Mouse (Mus musculus): ENCODE data around the gene Cdx2. TPM values are rescaled to one million over a fixed set of nuclear protein-coding genes. Genes with fewer than 3 reads are reported as not detected.

Gene Cdx2
- 2.8 and 5.4 TPM in 2 replicates for total RNA-seq (2012; rRNA removed)

DNA sequence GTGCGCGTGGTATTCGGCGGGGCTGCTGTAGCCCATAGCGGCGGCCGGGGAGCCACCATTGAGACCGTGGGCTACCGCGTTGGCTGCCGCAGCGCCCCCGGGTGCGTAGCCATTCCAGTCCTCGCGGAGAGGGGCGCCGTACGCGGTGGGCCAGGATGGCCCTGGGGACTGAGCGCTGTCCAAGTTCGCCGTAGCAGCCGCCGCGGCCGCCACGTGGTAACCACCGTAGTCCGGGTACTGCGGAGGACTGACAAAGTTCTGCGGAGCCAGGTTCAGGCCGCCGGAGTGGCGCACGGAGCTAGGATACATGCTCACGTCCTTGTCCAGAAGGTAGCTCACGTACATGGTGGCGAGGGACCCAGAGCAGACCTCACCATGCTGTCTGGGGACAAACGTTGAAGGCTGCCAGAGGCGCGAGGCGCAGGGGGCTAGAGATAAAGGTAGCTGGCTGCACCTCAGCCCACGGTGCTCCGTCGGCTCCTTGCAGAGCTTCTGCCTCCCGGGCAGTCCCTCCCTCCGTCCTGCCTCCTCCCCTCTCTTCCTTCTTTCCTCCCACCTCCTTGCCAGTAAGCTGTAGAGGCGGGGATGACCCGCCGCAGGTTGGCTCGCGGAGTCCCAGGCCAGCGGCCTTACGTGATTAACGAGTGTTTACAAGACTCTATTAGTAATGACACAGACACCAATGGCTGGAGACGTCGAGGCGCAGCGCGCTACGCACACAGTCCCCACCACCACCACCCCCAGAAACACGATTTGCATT, at the start of gene Cdx2:
Cdx2 (minus strand) TSS at position 633 of the 760 bp plus-strand sequence.
- Histone ChIP-seq H3K36me3 (ENCODE audit: control insufficient read depth, insufficient read depth, low read length, poor library complexity, severe bottlenecking) (no peaks in the 10 kb centered on the region), H3K9ac (ENCODE audit: insufficient read depth, low read depth, low read length, poor library complexity, severe bottlenecking) (peak within 1 kb of the TSS; percentile 25; the same call in 1 of the 2 replicates), H3K4me3 (ENCODE audit: insufficient read depth in 1 of 2, low read depth in 1 of 2, low read length in 2 of 2, poor library complexity in 1 of 2, severe bottlenecking in 1 of 2) (peak within 1 kb of the TSS; percentile 45), H3K27ac (ENCODE audit: insufficient read depth, low read depth, low read length, poor library complexity, severe bottlenecking) (no peak within 1 kb of the TSS), H3K9me3 (ENCODE audit: control insufficient read depth, insufficient read depth, low read depth, low read length) (no peaks in the 10 kb centered on the region), H3K4me1 (ENCODE audit: control insufficient read depth in 2 of 2, insufficient read depth in 2 of 2, low read length in 2 of 2, poor library complexity in 1 of 2) (peaks cover 0 to 5% of the 10 kb centered on the region in 2 experiments; a peak in 1 of 4 replicates)
- DNase-seq (ENCODE audit: low read depth, low spot score): no peak
- no peak for TF ChIP-seq CHD2 (IDR thresholded peaks at IDR 0.05; ENCODE audit: low read depth, low read length)
- no peak for TF ChIP-seq HCFC1 (IDR thresholded peaks at IDR 0.05; ENCODE audit: borderline replicate concordance, insufficient read depth, low read length)
- no peak for TF ChIP-seq ZC3H11A (IDR thresholded peaks at IDR 0.05; ENCODE audit: borderline replicate concordance, low read depth, low read length)
- no peak for TF ChIP-seq MAFK (IDR thresholded peaks at IDR 0.05; ENCODE audit: insufficient read depth, low read depth, low read length)
- TF ChIP-seq ZNF384 (IDR thresholded peaks at IDR 0.05; ENCODE audit: low read depth, low read length): no peak
- in situ Hi-C loops (cut with MboI; ENCODE audit: low sequenced_read_pairs in 2 of 2, unreplicated experiment in 2 of 2): loop anchor here in 1 of 2 experiments (5.0 to 10.0 kb wide), 2 partner anchors 35 to 112 kb away; no protein-coding TSS in a partner anchor

DNA sequence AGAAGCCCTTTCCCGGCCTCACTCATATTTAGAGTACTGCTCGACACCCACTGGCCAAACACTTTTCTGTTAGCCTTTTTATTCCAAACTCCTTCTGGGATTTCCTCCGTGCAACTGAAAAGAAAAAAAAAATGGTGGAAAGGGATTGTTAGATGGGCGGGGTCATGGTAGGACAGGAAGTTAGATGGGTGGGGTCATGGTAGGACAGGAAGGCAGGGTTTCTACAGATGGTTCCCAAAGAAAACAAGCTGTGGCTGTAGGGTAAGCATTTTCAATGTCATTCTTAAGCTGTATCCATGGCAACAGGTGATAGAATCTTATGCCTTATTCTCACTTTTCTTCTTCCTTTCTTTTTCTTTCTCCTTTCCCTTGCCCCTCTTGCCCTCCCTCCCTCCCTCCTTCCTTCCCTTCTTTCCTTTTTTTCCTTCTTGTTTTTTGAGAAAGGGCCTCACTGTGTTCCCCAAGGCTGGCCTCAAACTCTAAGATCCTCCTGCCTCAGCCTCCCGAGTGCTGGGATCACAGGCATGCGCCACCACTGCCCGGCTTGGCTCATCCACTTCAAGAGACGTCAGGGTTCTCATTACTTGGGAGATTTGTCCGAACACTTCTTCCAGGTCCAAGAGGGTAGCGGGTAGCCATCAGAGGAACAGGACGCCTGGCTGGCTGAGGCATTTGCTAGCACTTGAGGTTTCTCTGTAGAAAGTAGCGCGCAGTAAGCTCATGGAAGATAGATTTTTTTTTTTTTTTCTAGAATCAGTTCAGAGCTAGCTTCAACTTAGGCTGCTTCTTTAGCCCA, 49.4 kb upstream of the Cdx2 start:
- TF ChIP-seq ZC3H11A (IDR thresholded peaks at IDR 0.05; ENCODE audit: borderline replicate concordance, low read depth, low read length) (no peak), MAFK (IDR thresholded peaks at IDR 0.05; ENCODE audit: insufficient read depth, low read depth, low read length) (no peak), CHD2 (IDR thresholded peaks at IDR 0.05; ENCODE audit: low read depth, low read length) (no peak), ZNF384 (IDR thresholded peaks at IDR 0.05; ENCODE audit: low read depth, low read length) (no peak), HCFC1 (IDR thresholded peaks at IDR 0.05; ENCODE audit: borderline replicate concordance, insufficient read depth, low read length) (no peak)
- no peaks in the 10 kb centered on the region for H3K36me3 ChIP-seq (ENCODE audit: control insufficient read depth, insufficient read depth, low read length, poor library complexity, severe bottlenecking)
- no peaks in the 10 kb centered on the region for H3K9me3 ChIP-seq (ENCODE audit: control insufficient read depth, insufficient read depth, low read depth, low read length)
- H3K4me1 ChIP-seq (ENCODE audit: control insufficient read depth in 2 of 2, insufficient read depth in 2 of 2, low read length in 2 of 2, poor library complexity in 1 of 2): peaks cover 0 to 4% of the 10 kb centered on the region in 2 experiments; a peak in 2 of 4 replicates
- no peak overlapping the region for H3K9ac ChIP-seq (ENCODE audit: insufficient read depth, low read depth, low read length, poor library complexity, severe bottlenecking)
- H3K4me3 ChIP-seq (ENCODE audit: insufficient read depth in 1 of 2, low read depth in 1 of 2, low read length in 2 of 2, poor library complexity in 1 of 2, severe bottlenecking in 1 of 2): no peak overlapping the region
- H3K27ac ChIP-seq (ENCODE audit: insufficient read depth, low read depth, low read length, poor library complexity, severe bottlenecking): no peak overlapping the region
- in situ Hi-C loops (cut with MboI; ENCODE audit: low sequenced_read_pairs in 2 of 2, unreplicated experiment in 2 of 2): no loop called here
- no peak for DNase-seq (ENCODE audit: low read depth, low spot score)

DNA sequence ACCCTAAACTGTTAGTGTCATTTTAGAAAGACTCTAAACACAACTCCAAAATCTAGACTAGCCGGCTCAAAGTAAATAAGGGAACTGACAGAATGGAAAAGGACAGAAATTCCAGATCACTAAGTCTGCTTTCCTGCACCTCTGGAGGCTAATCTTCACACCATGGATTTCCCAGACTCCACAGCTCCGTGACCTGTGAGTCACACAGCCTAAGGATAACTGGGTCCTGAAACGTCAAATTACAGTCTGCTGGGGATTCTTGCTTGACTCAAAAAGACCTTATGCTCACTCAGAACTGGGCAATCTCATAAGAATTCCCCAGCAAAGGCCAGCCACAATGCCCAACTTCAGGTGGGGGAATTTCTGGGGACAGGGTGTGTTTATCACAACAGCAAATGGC, 48.7 kb upstream of the Cdx2 start:
- Histone ChIP-seq H3K27ac (ENCODE audit: insufficient read depth, low read depth, low read length, poor library complexity, severe bottlenecking) (no peak overlapping the region), H3K9ac (ENCODE audit: insufficient read depth, low read depth, low read length, poor library complexity, severe bottlenecking) (no peak overlapping the region), H3K9me3 (ENCODE audit: control insufficient read depth, insufficient read depth, low read depth, low read length) (no peaks in the 10 kb centered on the region), H3K4me1 (ENCODE audit: control insufficient read depth in 2 of 2, insufficient read depth in 2 of 2, low read length in 2 of 2, poor library complexity in 1 of 2) (peaks cover 0 to 4% of the 10 kb centered on the region in 2 experiments; a peak in 2 of 4 replicates), H3K36me3 (ENCODE audit: control insufficient read depth, insufficient read depth, low read length, poor library complexity, severe bottlenecking) (no peaks in the 10 kb centered on the region), H3K4me3 (ENCODE audit: insufficient read depth in 1 of 2, low read depth in 1 of 2, low read length in 2 of 2, poor library complexity in 1 of 2, severe bottlenecking in 1 of 2) (no peak overlapping the region)
- DNase-seq (ENCODE audit: low read depth, low spot score): no peak
- TF ChIP-seq HCFC1 (IDR thresholded peaks at IDR 0.05; ENCODE audit: borderline replicate concordance, insufficient read depth, low read length) (no peak), ZNF384 (IDR thresholded peaks at IDR 0.05; ENCODE audit: low read depth, low read length) (no peak), MAFK (IDR thresholded peaks at IDR 0.05; ENCODE audit: insufficient read depth, low read depth, low read length) (no peak), ZC3H11A (IDR thresholded peaks at IDR 0.05; ENCODE audit: borderline replicate concordance, low read depth, low read length) (no peak), CHD2 (IDR thresholded peaks at IDR 0.05; ENCODE audit: low read depth, low read length) (no peak)
- in situ Hi-C loops (cut with MboI; ENCODE audit: low sequenced_read_pairs in 2 of 2, unreplicated experiment in 2 of 2): no loop called here

DNA sequence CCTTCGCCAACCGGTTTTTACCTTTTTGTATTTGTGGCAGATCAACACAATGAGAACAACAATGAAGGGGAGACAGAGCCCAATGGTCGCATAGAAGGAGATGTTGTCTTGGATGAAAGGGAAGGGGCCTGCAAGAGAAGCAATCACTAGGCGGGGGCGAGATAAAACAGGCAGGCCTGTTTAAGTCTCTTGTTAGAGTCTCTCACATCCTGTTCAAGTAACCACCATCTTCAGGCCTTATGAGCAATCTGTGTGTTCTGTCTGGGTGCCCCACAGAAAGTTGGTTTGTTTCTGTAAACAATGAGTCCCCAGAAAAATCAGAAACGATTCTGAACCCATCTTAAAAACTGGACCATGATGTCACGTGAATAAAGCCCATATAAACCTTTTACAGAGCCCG, 47.9 kb upstream of the Cdx2 start:
- H3K36me3 ChIP-seq (ENCODE audit: control insufficient read depth, insufficient read depth, low read length, poor library complexity, severe bottlenecking): no peaks in the 10 kb centered on the region
- no peak for DNase-seq (ENCODE audit: low read depth, low spot score)
- H3K4me3 ChIP-seq (ENCODE audit: insufficient read depth in 1 of 2, low read depth in 1 of 2, low read length in 2 of 2, poor library complexity in 1 of 2, severe bottlenecking in 1 of 2): no peak overlapping the region
- H3K4me1 ChIP-seq (ENCODE audit: control insufficient read depth in 2 of 2, insufficient read depth in 2 of 2, low read length in 2 of 2, poor library complexity in 1 of 2): peaks cover 0 to 4% of the 10 kb centered on the region in 2 experiments; a peak in 2 of 4 replicates
- in situ Hi-C loops (cut with MboI; ENCODE audit: low sequenced_read_pairs in 2 of 2, unreplicated experiment in 2 of 2): no loop called here
- H3K27ac ChIP-seq (ENCODE audit: insufficient read depth, low read depth, low read length, poor library complexity, severe bottlenecking): no peak overlapping the region
- no peak overlapping the region for H3K9ac ChIP-seq (ENCODE audit: insufficient read depth, low read depth, low read length, poor library complexity, severe bottlenecking)
- no peak for TF ChIP-seq ZNF384 (IDR thresholded peaks at IDR 0.05; ENCODE audit: low read depth, low read length)
- no peak for TF ChIP-seq CHD2 (IDR thresholded peaks at IDR 0.05; ENCODE audit: low read depth, low read length)
- no peak for TF ChIP-seq HCFC1 (IDR thresholded peaks at IDR 0.05; ENCODE audit: borderline replicate concordance, insufficient read depth, low read length)
- no peak for TF ChIP-seq ZC3H11A (IDR thresholded peaks at IDR 0.05; ENCODE audit: borderline replicate concordance, low read depth, low read length)
- TF ChIP-seq MAFK (IDR thresholded peaks at IDR 0.05; ENCODE audit: insufficient read depth, low read depth, low read length): no peak
- no peaks in the 10 kb centered on the region for H3K9me3 ChIP-seq (ENCODE audit: control insufficient read depth, insufficient read depth, low read depth, low read length)
